Mouse (Mus musculus) right cerebral cortex, adult 2 months (tissue): Measurements from ENCODE around the gene Ubp1.
"Not testable (repeated sequence)": the region's sequence is repeated elsewhere in the genome, so short reads cannot be mapped to it uniquely, and the experiment has no call there.

Experiments used
- DNase-seq, 2 experiments: peaks; one replicate each; pipeline ENCODE4 v3.0.0; 2021 to 2022; ENCODE audit warnings: low spot score in 2 of 2

The Ubp1 gene

DNA sequence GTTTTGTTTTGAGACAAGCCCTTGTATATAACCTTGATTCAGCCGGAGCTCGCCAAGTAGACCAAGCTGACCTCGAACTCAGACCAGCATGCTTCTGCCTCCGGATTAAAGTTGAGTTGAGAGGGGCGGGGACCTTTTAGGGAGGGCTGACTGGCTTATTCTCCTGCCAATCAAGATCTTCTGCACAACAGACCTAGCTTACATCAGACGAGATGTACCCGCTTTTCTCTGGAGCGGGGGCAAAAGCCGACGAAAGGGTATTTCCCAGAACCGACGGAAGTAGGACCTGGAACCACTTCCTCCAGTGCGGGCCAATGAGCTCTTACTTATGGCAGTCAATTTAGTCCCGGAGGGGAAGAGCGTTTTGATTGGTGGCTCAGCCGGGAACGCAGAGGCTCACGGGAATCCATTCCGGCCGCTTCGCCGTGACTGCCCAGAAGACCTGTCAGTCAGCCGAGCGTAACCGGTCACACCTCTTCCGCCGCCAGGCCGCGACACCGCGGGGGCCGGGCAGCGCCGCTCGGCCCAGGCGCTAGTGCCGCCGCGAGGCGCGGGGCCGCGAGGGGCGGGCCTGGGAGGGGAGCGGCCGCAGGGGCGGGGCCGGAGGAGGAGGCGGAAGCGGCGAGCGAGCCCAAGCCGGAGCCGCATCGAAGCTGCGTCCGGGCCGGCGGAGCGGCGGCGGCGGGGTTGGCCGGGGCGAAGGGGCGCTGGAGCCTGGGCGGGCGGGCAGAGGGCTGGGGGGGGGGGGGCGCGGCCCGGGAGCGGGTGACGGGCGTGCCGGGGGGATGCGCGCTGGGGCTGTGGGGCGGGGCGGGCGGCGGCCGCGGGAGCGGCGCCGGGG lies at the start of gene Ubp1:
Gene Ubp1 (plus strand): TSS at position 401 of the 841 bp plus-strand sequence.
- peak; percentile 96 for DNase-seq

- DNase-seq, result no peak
These were observed 35.8 kb upstream of the Ubp1 start for GRCm38 (mm10) chr9:113894903-113895302.

DNA sequence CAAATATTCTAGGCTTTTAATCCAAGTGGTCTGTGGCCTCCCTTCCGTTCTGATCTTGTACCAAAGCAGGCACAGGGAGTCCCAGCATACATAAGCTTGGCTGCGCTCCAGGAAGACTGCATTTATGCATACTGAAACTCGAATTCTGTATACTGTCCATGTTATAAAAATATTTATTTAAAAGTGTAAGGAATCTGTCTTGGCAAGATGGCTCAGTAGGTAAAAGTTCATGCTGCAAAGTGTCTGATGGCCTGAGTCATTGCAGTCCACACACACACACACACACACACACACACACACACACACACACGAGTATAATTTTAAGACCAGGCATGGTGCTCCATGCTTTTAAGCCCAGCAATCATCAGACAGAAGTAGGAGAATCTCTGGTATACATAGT lies 27.6 kb upstream of the Ubp1 start:
- DNase-seq, result peak in 1 of 2 experiments; percentile 35

- not testable (repeated sequence) for DNase-seq
These were observed 26.4 kb upstream of the Ubp1 start for GRCm38 (mm10) chr9:113904315-113904714.

DNA sequence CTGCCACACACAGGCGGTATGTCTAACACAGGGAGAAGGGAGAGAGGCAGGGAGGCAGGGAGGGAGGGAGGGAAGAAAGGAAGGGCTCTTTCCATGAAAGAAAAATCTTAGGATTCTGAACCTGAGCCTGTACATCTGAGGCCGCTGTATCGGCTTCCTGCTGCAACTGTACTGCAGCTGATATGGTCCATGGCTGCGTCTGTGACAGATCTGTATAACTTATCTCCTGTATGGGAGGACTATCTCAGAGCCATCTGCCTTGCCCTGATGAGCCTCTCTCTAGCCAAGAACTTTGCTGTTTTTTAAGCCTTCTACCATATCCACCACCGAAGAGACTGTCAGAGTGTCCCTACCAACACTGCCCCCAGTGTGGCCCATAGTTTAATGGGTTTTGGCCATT lies 14.9 kb upstream of the Ubp1 start:
- DNase-seq, result no peak

DNA sequence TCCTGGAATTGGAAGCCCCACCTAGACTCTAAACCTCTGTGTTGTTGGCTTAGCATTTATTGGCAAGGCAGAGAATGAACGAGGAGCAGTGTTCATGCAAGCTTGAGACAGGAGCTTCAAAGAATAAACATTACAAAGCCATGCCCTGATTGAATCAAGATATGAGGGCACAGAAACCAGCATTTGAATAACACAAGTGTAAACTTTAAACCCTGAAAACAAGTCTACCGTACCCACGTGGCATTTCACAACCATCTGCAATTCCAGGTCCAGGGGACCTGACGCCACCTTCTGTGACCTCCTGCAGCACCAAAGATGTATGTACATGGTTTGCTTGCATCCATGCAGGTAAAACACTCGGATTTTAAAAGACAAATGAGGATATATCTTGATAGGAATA lies 8.1 kb upstream of the Ubp1 start:
- DNase-seq, result no peak

- no peak for DNase-seq
These were observed 5.9 kb upstream of the Ubp1 start for GRCm38 (mm10) chr9:113924883-113925282.

DNA sequence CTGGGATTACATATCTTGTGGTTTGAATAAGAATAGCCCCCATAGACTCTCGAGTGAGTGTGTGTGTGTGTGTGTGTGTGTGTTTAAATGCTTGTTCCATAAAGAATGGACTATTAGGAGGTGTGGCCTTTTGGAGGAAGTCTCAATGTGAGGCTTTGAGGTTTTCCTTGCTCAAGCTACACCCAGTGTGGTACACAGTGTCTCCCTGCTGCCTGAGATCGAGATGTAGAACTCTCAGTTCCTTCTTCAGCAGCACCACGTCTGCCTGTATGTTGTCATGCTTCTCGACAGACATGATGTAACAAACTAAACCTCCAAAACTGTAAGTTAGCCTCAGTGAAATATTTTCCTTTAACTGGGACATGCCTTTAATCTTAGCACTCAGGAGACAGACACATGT lies 2.1 kb upstream of the Ubp1 start:
- DNase-seq, result no peak

DNA sequence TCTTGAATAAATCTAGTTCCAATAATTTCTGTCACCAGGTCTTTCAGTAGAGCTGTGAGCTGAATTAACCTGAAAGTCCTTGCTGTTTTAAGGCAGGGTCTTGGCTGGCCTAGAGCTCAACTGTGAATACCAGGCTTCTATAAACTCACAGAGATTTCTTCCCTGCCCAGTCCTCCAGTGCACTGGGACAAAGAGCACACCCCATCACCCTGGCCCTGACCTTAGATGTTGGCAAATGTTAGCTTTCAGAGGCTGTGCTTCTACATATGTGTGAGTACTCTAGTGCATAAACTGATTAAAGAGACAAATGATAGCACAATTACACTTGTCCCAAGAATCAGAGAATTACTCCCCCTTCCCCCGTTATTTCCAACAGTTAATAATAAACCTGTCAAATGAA lies 1.1 kb upstream of the Ubp1 start:
- no peak for DNase-seq

- DNase-seq, result no peak
These were observed 803 bp downstream of the Ubp1 start for GRCm38 (mm10) chr9:113931375-113932099.

GRCm38 (mm10) chr9:113932100-113932470 lies 1.4 kb downstream of the Ubp1 start:
- no peak for DNase-seq

DNA sequence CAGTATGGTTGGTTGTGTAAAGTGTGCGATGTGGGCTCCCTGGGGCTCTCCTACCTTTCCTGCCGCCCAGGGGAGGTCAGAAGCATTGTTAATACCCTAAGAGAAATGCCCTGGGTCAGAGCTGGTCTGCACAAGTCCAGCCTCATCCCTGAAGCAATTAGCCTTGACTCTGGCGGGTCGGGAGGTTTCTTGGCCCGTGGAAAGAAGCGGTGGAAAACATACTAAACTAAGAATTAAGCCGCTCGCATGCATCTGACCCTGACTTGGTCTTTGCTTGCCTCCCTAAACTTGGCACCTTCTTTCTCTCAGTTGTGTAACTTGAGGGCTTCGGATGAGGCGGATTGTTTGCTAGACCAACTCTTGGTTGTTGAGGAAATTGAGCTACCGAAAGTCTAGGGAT lies 1.8 kb downstream of the Ubp1 start:
- no peak for DNase-seq

DNA sequence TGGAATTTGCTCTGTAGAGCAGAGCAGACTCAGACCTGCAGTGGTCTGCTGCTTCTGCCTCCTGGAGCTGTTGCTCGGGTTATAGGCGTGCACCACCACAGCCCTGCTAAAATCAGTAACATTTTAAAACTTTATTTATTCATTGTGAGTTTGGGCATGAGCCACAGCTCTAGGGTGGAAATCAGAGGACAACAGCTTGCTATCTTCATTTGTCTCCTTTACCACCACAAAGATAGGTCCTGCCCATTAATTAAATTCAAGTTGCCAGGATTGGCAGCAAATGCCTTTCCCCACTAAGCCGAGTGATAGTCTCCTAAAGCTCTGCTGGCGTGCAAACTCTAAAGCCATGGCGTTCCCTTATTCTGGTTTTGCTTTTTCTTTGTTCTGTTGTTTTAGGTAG lies 4.9 kb downstream of the Ubp1 start:
- no peak for DNase-seq

- peak; percentile 29 to 44 for DNase-seq
These were observed 8.5 kb downstream of the Ubp1 start for GRCm38 (mm10) chr9:113939063-113939850.

- no peak for DNase-seq
These were observed 10.5 kb downstream of the Ubp1 start for GRCm38 (mm10) chr9:113941103-113941805.

DNA sequence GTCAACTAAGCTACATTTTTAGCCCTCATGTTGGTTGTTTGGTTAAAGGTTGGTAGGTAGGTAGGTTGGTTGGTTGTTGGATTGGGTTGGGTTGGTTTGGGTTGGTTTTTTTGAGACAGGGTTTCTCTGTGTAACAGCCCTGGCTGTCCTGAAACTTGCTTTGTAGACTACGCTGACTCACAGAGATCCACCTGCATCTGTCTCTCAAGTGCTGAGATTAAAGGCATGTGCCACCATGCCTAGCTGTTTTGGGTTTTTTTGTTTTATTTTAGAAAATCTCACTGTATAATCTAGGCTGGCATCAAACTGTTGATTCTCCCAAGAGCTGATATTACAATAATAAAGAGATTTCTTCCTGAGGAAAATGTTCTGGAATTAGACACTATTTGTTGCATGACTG lies 12.6 kb downstream of the Ubp1 start:
- no peak for DNase-seq

GRCm38 (mm10) chr9:113947216-113947615 lies 16.5 kb downstream of the Ubp1 start:
- no peak for DNase-seq

- no peak for DNase-seq
These were observed 27.0 kb downstream of the Ubp1 start for GRCm38 (mm10) chr9:113957777-113958176.

GRCm38 (mm10) chr9:113963718-113964117 lies 33.0 kb downstream of the Ubp1 start:
- DNase-seq, result no peak

GRCm38 (mm10) chr9:113964415-113964814 lies 33.7 kb downstream of the Ubp1 start:
- DNase-seq, result no peak

- no peak for DNase-seq
These were observed 36.1 kb downstream of the Ubp1 start for GRCm38 (mm10) chr9:113966838-113967237.

GRCm38 (mm10) chr9:113968967-113969366 lies 38.2 kb downstream of the Ubp1 start:
- no peak for DNase-seq
